Mouse (Mus musculus): ENCODE data around the gene Dbp.

- TF ChIP-seq POLR2A (IDR thresholded peaks at IDR 0.05; ENCODE audit: extremely low read depth, insufficient read depth, low read length): no peak
- TF ChIP-seq CTCF (IDR thresholded peaks at IDR 0.05; ENCODE audit: extremely low read depth, insufficient read depth, low read length): no peak
Observed at GRCm38 (mm10) chr7:45693921-45694591, 10.8 kb upstream of the Dbp start, which contains the start of gene Sec1.
